8 mouse cellular contexts compared by ENCODE assay signal in the genomic region with DNA sequence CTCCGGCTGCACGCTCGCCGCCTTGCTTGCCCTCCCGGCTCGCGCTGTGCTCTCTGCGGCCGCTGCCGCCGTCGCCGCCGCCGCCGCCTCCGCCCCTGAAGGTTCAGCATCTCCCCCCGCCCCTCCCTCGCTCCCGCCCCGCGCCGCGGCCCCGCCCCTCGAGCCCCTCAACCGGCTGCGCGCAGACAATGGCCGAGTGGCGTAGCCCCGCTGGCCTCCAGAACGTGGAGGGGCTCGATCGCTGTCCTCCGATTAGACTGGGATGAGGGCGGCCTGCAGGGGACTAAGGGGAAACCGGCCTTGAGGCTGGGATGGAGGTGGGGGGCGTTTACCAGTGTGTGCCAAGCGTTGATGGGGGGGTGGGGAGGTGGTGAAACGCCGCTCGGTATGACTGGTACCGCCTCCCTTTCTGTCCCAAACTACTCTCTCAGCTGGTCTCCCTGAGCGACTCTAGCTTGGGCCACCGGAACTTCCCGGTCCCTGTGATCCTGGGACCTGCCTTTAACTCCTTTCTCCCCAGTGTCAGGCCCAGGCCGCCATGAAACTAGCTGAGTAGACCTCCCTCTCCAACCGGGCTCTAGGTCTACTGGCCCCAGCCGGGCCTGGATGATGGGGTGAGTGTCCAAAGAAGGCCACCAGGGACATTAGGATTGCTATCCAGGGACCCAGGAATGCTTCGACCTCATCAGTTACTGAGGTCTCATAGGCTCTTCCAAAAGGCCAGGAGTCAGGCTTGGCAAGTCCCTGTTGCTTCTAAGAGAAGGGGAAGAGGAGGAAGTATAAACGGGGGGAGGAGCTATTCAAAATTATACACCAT. TPM values are rescaled to one million over a fixed set of nuclear protein-coding genes. Genes with fewer than 3 reads are reported as not detected.
A peak's percentile ranks its signal among the peaks of the same experiment; 100 is the strongest.
DNase-seq lines count a peak whose midpoint lies in the region; ATAC-seq lines count a peak whose summit lies in the region.

A gene (minus strand): TSS at position 480 of the 817 bp plus-strand sequence.

- peak within 1 kb of the TSS; percentile 72 for H3K9ac ChIP-seq in liver, embryonic 12.5 days
- peak within 1 kb of the TSS; percentile 83 for H3K9ac ChIP-seq in neural tube, embryonic 11.5 days (ENCODE audit: low read length)

- H3K4me2 ChIP-seq in liver, embryonic 12.5 days = peak within 1 kb of the TSS; percentile 95
- peak within 1 kb of the TSS; percentile 94 for H3K4me2 ChIP-seq in neural tube, embryonic 11.5 days (ENCODE audit: low read depth)

- no peaks in the 10 kb centered on the region for H3K36me3 ChIP-seq in liver, embryonic 12.5 days
- H3K36me3 ChIP-seq in neural tube, embryonic 11.5 days (ENCODE audit: control insufficient read depth, insufficient read depth, low read length) = no peaks in the 10 kb centered on the region

- peak within 1 kb of the TSS; percentile 55; the same call in 1 of the 2 replicates for H3K27ac ChIP-seq in liver, embryonic 12.5 days
- peak within 1 kb of the TSS; percentile 91 for H3K27ac ChIP-seq in neural tube, embryonic 11.5 days (ENCODE audit: low read depth, low read length)

- H3K4me1 ChIP-seq in liver, embryonic 12.5 days = peaks cover 48% of the 10 kb centered on the region
- peaks cover 28% of the 10 kb centered on the region for H3K4me1 ChIP-seq in neural tube, embryonic 11.5 days (ENCODE audit: control insufficient read depth, insufficient read depth, low read length)

- ATAC-seq in granulocyte monocyte progenitor cell, adult 5-6 weeks (replicated peaks; ENCODE audit: poor library complexity, severe bottlenecking) = peak; percentile 31
- ATAC-seq in liver, embryonic 12.5 days = 0 out of 2 replicates have a peak, but pooled peaks have one; percentile 4
- ATAC-seq in neural tube, embryonic 11.5 days (ENCODE audit: insufficient read depth, low FRiP score, low TSS enrichment) = peak; percentile 74

- peaks cover 54% of the 10 kb centered on the region for H3K27me3 ChIP-seq in liver, embryonic 12.5 days (replicated peaks)
- no peaks in the 10 kb centered on the region for H3K27me3 ChIP-seq in neural tube, embryonic 11.5 days (ENCODE audit: control insufficient read depth, insufficient read depth, low read length)

- peak within 1 kb of the TSS; percentile 65 for H3K4me3 ChIP-seq in liver, embryonic 12.5 days
- H3K4me3 ChIP-seq in neural tube, embryonic 11.5 days (ENCODE audit: low read depth, low read length) = peak within 1 kb of the TSS; percentile 81

- 3% methylated on average over 47 of the region's 52 CpGs for WGBS in liver, embryonic 12.5 days (ENCODE audit: insufficient replicate concordance)
- WGBS in neural tube, embryonic 11.5 days = under 1% methylated on average over 50 of the region's 52 CpGs

- H3K9me3 ChIP-seq in liver, embryonic 12.5 days (replicated peaks) = no peaks in the 10 kb centered on the region
- H3K9me3 ChIP-seq in neural tube, embryonic 11.5 days (ENCODE audit: control insufficient read depth, low read length) = no peaks in the 10 kb centered on the region

- DNase-seq in right cerebral cortex, postnatal 10 days (ENCODE audit: low spot score in 2 of 2) = peak; percentile 74 to 79
- no peak for DNase-seq in right cerebral cortex, adult 18-20 months
- DNase-seq in cerebellum, postnatal 4 days (ENCODE audit: low spot score in 2 of 2) = peak; percentile 55 to 77
- DNase-seq in kidney, adult 11 months = peak; percentile 56
- DNase-seq in neural tube, embryonic 11.5 days (ENCODE audit: low spot score) = peak; percentile 85
- DNase-seq in thymus, postnatal 14 days = peak; percentile 83

RNA-seq across cellular contexts. Expression of the gene that starts here (rescaled TPM):
- 0.71 and 4.5 TPM in 2 replicates for total RNA-seq in granulocyte monocyte progenitor cell, adult 5-6 weeks (2014; fragmentation: Nextera tagmentation)
- 0.56 and 0.77 TPM in 2 replicates for total RNA-seq in granulocyte monocyte progenitor cell, adult 5-6 weeks (2017)
- 0.95 and 1.0 TPM in 2 replicates for polyA plus RNA-seq in liver, embryonic 12.5 days (2016; fragmentation: Nextera tagmentation; extraction: Ambion mirVana)
- 15.2 and 15.8 TPM in 2 replicates for polyA plus RNA-seq in neural tube, embryonic 11.5 days (2014; fragmentation: Nextera tagmentation; extraction: Ambion mirVana)

Comparison
In these comparisons a context has a peak if more than half of its experiments do, and no peak if none do; other contexts are left out.
1. ATAC-seq: peak in every context shown above with its lines; median percentile 74 in neural tube, embryonic 11.5 days; 31 in granulocyte monocyte progenitor cell, adult 5-6 weeks; 4 in liver, embryonic 12.5 days.